Mouse (Mus musculus) left cerebral cortex, postnatal 10 days (tissue): ENCODE measurements around the gene Gm21915. TPM values are rescaled to one million over a fixed set of nuclear protein-coding genes. Genes with fewer than 3 reads are reported as not detected.
A peak's percentile ranks its signal among the peaks of the same experiment; 100 is the strongest.

ENCODE experiments used
- DNase-seq, 2 experiments: peaks; one replicate each; pipeline ENCODE4 v3.0.0; 2021 to 2022; ENCODE audit warnings: low spot score in 2 of 2, mixed read lengths in 1 of 2; ENCODE audit errors: extremely low spot score in 1 of 2
- intact Hi-C: fragments of 180-260 bp; cut with DNase I; formaldehyde crosslinking; loops from one replicate; pipeline ENCODE4 v1.15.1; 2025
- total RNA-seq, 2 experiments: library from RNA; stranded (reverse); gene quantifications; 2 replicates each; pipeline ENCODE4 v1.2.3; 2021

The Gm21915 gene
- total RNA-seq, 2 experiments from 2014 or later = not detected

GRCm38 (mm10) chr9:40651239-40651859 lies 19.1 kb upstream of the Gm21915 start:
- no peak for DNase-seq
- intact Hi-C loops = no loop called here

GRCm38 (mm10) chr9:40652757-40653156 lies 17.7 kb upstream of the Gm21915 start:
- intact Hi-C loops = no loop called here
- DNase-seq = no peak

GRCm38 (mm10) chr9:40666190-40666803 lies 4.1 kb upstream of the Gm21915 start:
- no peak for DNase-seq

GRCm38 (mm10) chr9:40671323-40671930 lies 1.0 kb downstream of the Gm21915 start:
- DNase-seq = no peak
- intact Hi-C loops = no loop called here

More at GRCm38 (mm10) chr9:40666190-40666803, 4.1 kb upstream of the Gm21915 start:
- intact Hi-C loops = no loop called here

GRCm38 (mm10) chr9:40675203-40675958 lies 5.0 kb downstream of the Gm21915 start:
- DNase-seq = no peak
- intact Hi-C loops = no loop called here

- intact Hi-C loops = no loop called here
- no peak for DNase-seq
These were observed 8.2 kb downstream of the Gm21915 start for GRCm38 (mm10) chr9:40678653-40679052.

- peak in 1 of 2 experiments; percentile 54 for DNase-seq
- intact Hi-C loops = loop anchor here (5.0 kb wide), 1 partner anchor 49 kb away; no protein-coding TSS in a partner anchor
These were observed 15.5 kb downstream of the Gm21915 start, which contains the start of gene Clmp for GRCm38 (mm10) chr9:40685801-40686420. Gene Clmp, plus strand, starts transcription at chr9:40685962.

- intact Hi-C loops = loop anchor here (5.0 kb wide), 1 partner anchor 49 kb away; no protein-coding TSS in a partner anchor
- DNase-seq = peak in 1 of 2 experiments; percentile 63
These were observed 16.0 kb downstream of the Gm21915 start for GRCm38 (mm10) chr9:40686421-40686899.

- intact Hi-C loops = loop anchor here (5.0 kb wide), 1 partner anchor 50 kb away; no protein-coding TSS in a partner anchor
- peak in 1 of 2 experiments; percentile 26 for DNase-seq
These were observed 16.6 kb downstream of the Gm21915 start for GRCm38 (mm10) chr9:40687053-40687452.

GRCm38 (mm10) chr9:40687553-40687952 lies 17.1 kb downstream of the Gm21915 start:
- DNase-seq = peak in 1 of 2 experiments; percentile 25
- intact Hi-C loops = loop anchor here (5.0 kb wide), 1 partner anchor 50 kb away; no protein-coding TSS in a partner anchor

- no peak for DNase-seq
- intact Hi-C loops = no loop called here
These were observed 20.1 kb downstream of the Gm21915 start for GRCm38 (mm10) chr9:40690511-40690910.

- DNase-seq = no peak
- intact Hi-C loops = no loop called here
These were observed 22.6 kb downstream of the Gm21915 start for GRCm38 (mm10) chr9:40693026-40693425.

GRCm38 (mm10) chr9:40693768-40694167 lies 23.4 kb downstream of the Gm21915 start:
- peak in 1 of 2 experiments; percentile 56 for DNase-seq
- intact Hi-C loops = no loop called here

- no peak for DNase-seq
- intact Hi-C loops = no loop called here
These were observed 23.9 kb downstream of the Gm21915 start for GRCm38 (mm10) chr9:40694284-40694683.

GRCm38 (mm10) chr9:40696086-40696485 lies 25.7 kb downstream of the Gm21915 start:
- no peak for DNase-seq
- intact Hi-C loops = no loop called here

GRCm38 (mm10) chr9:40699194-40699593 lies 28.8 kb downstream of the Gm21915 start:
- no peak for DNase-seq

GRCm38 (mm10) chr9:40700253-40700652 lies 29.8 kb downstream of the Gm21915 start:
- intact Hi-C loops = no loop called here

More at GRCm38 (mm10) chr9:40699194-40699593, 28.8 kb downstream of the Gm21915 start:
- intact Hi-C loops = no loop called here

More at GRCm38 (mm10) chr9:40700253-40700652, 29.8 kb downstream of the Gm21915 start:
- DNase-seq = no peak
